Comparison of ENCODE assay signal across 35 mouse cellular contexts in genomic region chr4:154146342-154146741, GRCm38 (mm10). TPM values are rescaled to one million over a fixed set of nuclear protein-coding genes. Genes with fewer than 3 reads are reported as not detected.
DNase-seq lines count a peak whose midpoint lies in the region; ATAC-seq lines count a peak whose summit lies in the region.
"Had no signal": no experiment of that assay in that cellular context is flagged by ENCODE, and none has a peak within 500 bp of the region (broad histone marks: within the 10 kb centered on the region; RNA-seq: fewer than 3 reads in every experiment).

No protein-coding gene starts in this region.

- H3K9me3 ChIP-seq in liver, embryonic 12.5 days (replicated peaks) = no peaks in the 10 kb centered on the region
- H3K9me3 ChIP-seq: embryonic facial prominence, embryonic 12.5 days; forebrain, embryonic 10.5 days; forebrain, embryonic 15.5 days; heart, embryonic 12.5 days; limb, embryonic 13.5 days; megakaryocyte, embryonic 14.5 days had no signal

- no peak overlapping the region for H3K27ac ChIP-seq in liver, embryonic 12.5 days
- H3K27ac ChIP-seq: embryonic facial prominence, embryonic 12.5 days; forebrain, embryonic 10.5 days; forebrain, embryonic 15.5 days; heart, adult 2 months; hindbrain, embryonic 14.5 days; left cerebral cortex, adult 2 months; limb, embryonic 13.5 days had no signal

- H3K4me1 ChIP-seq in liver, embryonic 12.5 days = peaks cover 25% of the 10 kb centered on the region

- no peak overlapping the region for H3K9ac ChIP-seq in liver, embryonic 12.5 days
- H3K9ac ChIP-seq: embryonic facial prominence, embryonic 12.5 days; forebrain, embryonic 15.5 days; heart, embryonic 12.5 days; hindbrain, embryonic 14.5 days; limb, embryonic 13.5 days; liver, postnatal 0 days had no signal

- no peak overlapping the region for H3K4me3 ChIP-seq in liver, embryonic 12.5 days
- H3K4me3 ChIP-seq: embryonic facial prominence, embryonic 12.5 days; forebrain, embryonic 10.5 days; forebrain, embryonic 15.5 days; heart, adult 2 months; heart, embryonic 12.5 days; left cerebral cortex, adult 2 months; limb, embryonic 13.5 days; megakaryocyte, embryonic 14.5 days had no signal

- WGBS in liver, embryonic 12.5 days (ENCODE audit: insufficient replicate concordance) = 78% methylated on average over 10 of the region's 10 CpGs

- H3K36me3 ChIP-seq in liver, embryonic 12.5 days = peaks cover 61% of the 10 kb centered on the region

- intact Hi-C loops in left cerebral cortex, postnatal 4 days (cut with DNase I) = no loop called here

- H3K27me3 ChIP-seq in liver, embryonic 12.5 days (replicated peaks) = peaks cover 7% of the 10 kb centered on the region

- ATAC-seq in liver, embryonic 12.5 days = no peak
- ATAC-seq in erythroid progenitor cell, adult 5-6 weeks (replicated peaks; ENCODE audit: low FRiP score, poor library complexity, severe bottlenecking) = no peak
- ATAC-seq: forebrain, embryonic 15.5 days; intestine, postnatal 0 days; liver, postnatal 0 days had no signal

- no peak overlapping the region for H3K4me2 ChIP-seq in liver, embryonic 12.5 days
- H3K4me2 ChIP-seq: embryonic facial prominence, embryonic 12.5 days; forebrain, embryonic 15.5 days; heart, embryonic 12.5 days; hindbrain, embryonic 14.5 days; limb, embryonic 13.5 days; liver, embryonic 11.5 days had no signal

- peak; percentile 50 for DNase-seq in left cerebral cortex, postnatal 4 days
- no peak for DNase-seq in left cerebral cortex, adult 11 months (ENCODE audit: low spot score)
- peak; percentile 83 for DNase-seq in cerebellum, adult 11-12 months
- peak; percentile 82 for DNase-seq in cerebellum, adult 9-11 months
- no peak for DNase-seq in thymus, postnatal 14 days
- DNase-seq: adrenal gland, postnatal 36 days; embryo, embryonic 11 days; heart, adult 2 months; kidney, adult 9 months; kidney, postnatal 10 days; layer of hippocampus, adult 9-11 months; liver, postnatal 0 days; lung, postnatal 4 days; midbrain, embryonic 14.5 days; retina, postnatal 1 day; spleen, adult 18-20 months; thymus, postnatal 25 days had no signal

RNA-seq across cellular contexts. Expression of gene Wrap73, which starts 4.2 kb away (rescaled TPM):
- total RNA-seq in left cerebral cortex, postnatal 4 days (2021) = 10 to 100 TPM; 27.0 to 30.4 TPM
- polyA plus RNA-seq in liver, embryonic 12.5 days (2016; fragmentation: Nextera tagmentation; extraction: Ambion mirVana) = 29.5 and 31.4 TPM in 2 replicates
- 13.0 and 17.7 TPM in 2 replicates for total RNA-seq in erythroid progenitor cell, adult 5-6 weeks (2015; ENCODE audit: low replicate concordance)
- total RNA-seq in erythroid progenitor cell, adult 5-6 weeks (2017; ENCODE audit: low replicate concordance) = 3.2 and 9.4 TPM in 2 replicates

RNA-seq across cellular contexts. Expression of gene Trp73, which starts 6.3 kb away (rescaled TPM):
- 1 to 10 TPM; 3.7 to 4.3 TPM for total RNA-seq in left cerebral cortex, postnatal 4 days (2021)
- polyA plus RNA-seq in liver, embryonic 12.5 days (2016; fragmentation: Nextera tagmentation; extraction: Ambion mirVana) = 0.04 and 0.17 TPM in 2 replicates
- not detected in 2 replicates for total RNA-seq in erythroid progenitor cell, adult 5-6 weeks (2015; ENCODE audit: low replicate concordance)
- not detected in 2 replicates for total RNA-seq in erythroid progenitor cell, adult 5-6 weeks (2017; ENCODE audit: low replicate concordance)
- total RNA-seq: adrenal gland, adult 18-20 months; adrenal gland, postnatal 36 days; gastrocnemius, adult 8-10 months; heart, adult 2 months; hematopoietic stem cell, adult 5-6 weeks; monocyte, adult 5-6 weeks had no signal
- polyA plus RNA-seq: heart, postnatal 0 days; liver, postnatal 0 days; neural tube, embryonic 14.5 days had no signal

RNA-seq across cellular contexts. Expression of gene Tprgl, which starts 14.1 kb away (rescaled TPM):
- 100 to 1,000 TPM; 119 to 121 TPM for total RNA-seq in left cerebral cortex, postnatal 4 days (2021)
- 162 and 167 TPM in 2 replicates for polyA plus RNA-seq in liver, embryonic 12.5 days (2016; fragmentation: Nextera tagmentation; extraction: Ambion mirVana)
- 101 and 141 TPM in 2 replicates for total RNA-seq in erythroid progenitor cell, adult 5-6 weeks (2015; ENCODE audit: low replicate concordance)
- total RNA-seq in erythroid progenitor cell, adult 5-6 weeks (2017; ENCODE audit: low replicate concordance) = 113 and 126 TPM in 2 replicates

RNA-seq across cellular contexts. Expression of gene Megf6, which starts 24.2 kb away (rescaled TPM):
- 10 to 100 TPM; 10.4 to 13.7 TPM for total RNA-seq in left cerebral cortex, postnatal 4 days (2021)
- 3.8 and 4.3 TPM in 2 replicates for polyA plus RNA-seq in liver, embryonic 12.5 days (2016; fragmentation: Nextera tagmentation; extraction: Ambion mirVana)
- total RNA-seq in erythroid progenitor cell, adult 5-6 weeks (2015; ENCODE audit: low replicate concordance) = not detected in 2 replicates
- total RNA-seq in erythroid progenitor cell, adult 5-6 weeks (2017; ENCODE audit: low replicate concordance) = not detected in 2 replicates
- total RNA-seq: hematopoietic stem cell, adult 5-6 weeks; monocyte, adult 5-6 weeks had no signal

Comparison
In these comparisons a context has a peak if more than half of its experiments do, and no peak if none do; other contexts are left out.
1. DNase-seq: peak in left cerebral cortex, postnatal 4 days (single experiment), cerebellum, adult 11-12 months (single experiment) and cerebellum, adult 9-11 months (single experiment); none in left cerebral cortex, adult 11 months (single experiment) and thymus, postnatal 14 days (single experiment).
2. RNA of gene Trp73, which starts 6.3 kb away (total RNA-seq): 3.7 to 4.3 TPM in left cerebral cortex, postnatal 4 days; not detected in erythroid progenitor cell, adult 5-6 weeks; every median in the first group is over 4 times any median in the second.